Mouse (Mus musculus) left cerebral cortex, adult 2 months (tissue): ENCODE data around the gene Myh7b. TPM values are rescaled to one million over a fixed set of nuclear protein-coding genes. Genes with fewer than 3 reads are reported as not detected.

Experiments
- DNase-seq, 2 experiments: peaks; one replicate each; pipeline ENCODE4 v3.0.0; 2021 to 2022; ENCODE audit warnings: low spot score in 2 of 2, mixed read lengths in 1 of 2; ENCODE audit errors: extremely low spot score in 1 of 2
- H3K27ac ChIP-seq: fragments of 200-600 bp; 2 replicates; pipeline ENCODE4 v1.8.1; 2022
- H3K4me3 ChIP-seq: fragments of 200-600 bp; 2 replicates; pipeline ENCODE4 v1.8.1; 2022
- CTCF ChIP-seq: fragments of 200-600 bp; IDR thresholded peaks from 2 replicates; pipeline ENCODE4 v1.8.1; 2022; ENCODE audit warnings: antibody characterized with exemption, mild to moderate bottlenecking, moderate library complexity
- intact Hi-C: fragments of 180-260 bp; cut with DNase I; formaldehyde crosslinking; loops from one replicate; pipeline ENCODE4 v1.15.1; 2025
- total RNA-seq, 2 experiments: library from RNA; stranded (reverse); gene quantifications; 2 replicates each; pipeline ENCODE4 v1.2.3; 2021

Myh7b gene
- total RNA-seq, 2 experiments from 2014 or later: 7.1 to 10.9 TPM

DNA sequence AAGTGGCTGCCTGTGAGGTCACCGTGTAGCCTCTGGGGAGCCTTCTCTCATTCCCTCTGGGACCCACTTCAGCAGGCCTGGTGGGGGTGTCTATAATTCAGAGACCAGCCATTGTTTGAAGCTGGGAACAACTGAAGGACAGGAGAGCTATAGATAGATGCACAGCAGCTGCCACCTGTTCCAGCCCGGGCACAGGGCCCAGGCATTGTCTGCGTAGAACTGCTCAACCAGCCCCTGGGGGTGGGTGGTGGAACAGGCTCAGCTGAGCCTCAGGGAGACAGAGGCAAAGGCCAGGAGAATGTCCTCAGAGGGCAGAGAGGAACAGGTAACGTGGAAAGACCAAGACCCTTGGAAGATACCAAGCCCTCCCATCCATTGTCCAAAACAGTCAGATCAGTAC is 4.7 kb upstream of the Myh7b start:
- TF ChIP-seq CTCF: peak; percentile 30
- intact Hi-C loops: no loop called here
- no peak overlapping the region for H3K27ac ChIP-seq

DNA sequence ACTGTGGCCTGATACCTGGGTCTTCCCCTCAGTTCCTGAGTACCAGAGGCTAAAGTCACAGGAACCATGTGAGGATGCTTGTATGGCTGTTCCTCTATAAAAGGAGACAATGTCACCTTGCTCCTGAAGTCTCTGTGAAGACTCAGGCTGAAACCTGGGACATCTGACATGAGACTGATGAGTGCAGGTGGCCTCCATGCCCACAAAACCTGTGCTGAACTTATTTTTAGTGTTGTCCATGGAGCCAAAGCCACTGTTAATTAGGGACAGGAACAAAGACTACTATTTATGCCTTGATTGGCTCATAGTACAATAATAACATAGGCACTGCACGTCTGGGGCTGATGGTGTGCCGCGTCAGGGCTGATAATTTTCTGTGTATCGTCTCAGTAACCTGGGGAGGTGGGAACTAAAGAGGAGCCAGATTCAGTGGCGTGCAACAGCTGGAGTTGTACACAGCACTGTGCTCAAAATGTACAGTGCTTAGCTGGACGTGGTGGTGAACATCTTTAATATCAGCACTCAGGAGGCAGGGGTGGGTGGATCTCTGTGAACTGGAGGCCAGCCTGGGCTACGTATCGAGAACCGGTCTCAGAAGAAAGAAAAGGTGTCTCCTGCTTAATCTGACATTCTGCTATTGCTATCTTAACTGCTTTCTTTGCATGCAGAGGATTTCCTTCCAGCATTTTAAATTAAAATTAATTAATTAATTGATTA is 980 bp downstream of the Myh7b start:
- no peak for TF ChIP-seq CTCF
- no peak for DNase-seq
- H3K4me3 ChIP-seq: no peak overlapping the region
- intact Hi-C loops: no loop called here
- H3K27ac ChIP-seq: no peak overlapping the region

More for the DNA sequence above, 4.7 kb upstream of the Myh7b start:
- H3K4me3 ChIP-seq: no peak overlapping the region
- peak in 1 of 2 experiments; percentile 45 for DNase-seq

DNA sequence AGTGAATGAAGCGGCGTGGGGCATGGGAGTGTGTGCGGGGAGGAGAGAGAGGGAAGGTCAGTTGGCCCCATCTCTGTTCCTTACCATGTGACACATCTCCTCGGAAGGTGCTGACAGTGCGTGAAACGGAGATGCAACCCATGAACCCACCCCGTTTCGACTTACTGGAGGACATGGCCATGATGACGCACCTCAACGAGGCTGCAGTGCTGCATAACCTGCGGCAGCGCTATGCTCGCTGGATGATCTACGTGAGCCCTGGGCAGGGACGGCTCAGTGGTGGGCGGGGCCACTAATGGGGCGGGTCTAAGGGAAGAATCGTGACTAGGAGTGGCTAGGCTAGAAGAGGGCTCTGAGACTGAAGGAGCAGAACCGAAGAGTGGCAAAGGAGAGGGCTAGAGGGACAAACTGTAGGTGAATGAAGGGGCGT is 2.3 kb downstream of the Myh7b start:
- no peak overlapping the region; the same call in 1 of the 2 replicates for H3K27ac ChIP-seq
- H3K4me3 ChIP-seq: peak overlapping the region; percentile 41
- intact Hi-C loops: no loop called here
- TF ChIP-seq CTCF: no peak
- DNase-seq: peak; percentile 41 to 43

DNA sequence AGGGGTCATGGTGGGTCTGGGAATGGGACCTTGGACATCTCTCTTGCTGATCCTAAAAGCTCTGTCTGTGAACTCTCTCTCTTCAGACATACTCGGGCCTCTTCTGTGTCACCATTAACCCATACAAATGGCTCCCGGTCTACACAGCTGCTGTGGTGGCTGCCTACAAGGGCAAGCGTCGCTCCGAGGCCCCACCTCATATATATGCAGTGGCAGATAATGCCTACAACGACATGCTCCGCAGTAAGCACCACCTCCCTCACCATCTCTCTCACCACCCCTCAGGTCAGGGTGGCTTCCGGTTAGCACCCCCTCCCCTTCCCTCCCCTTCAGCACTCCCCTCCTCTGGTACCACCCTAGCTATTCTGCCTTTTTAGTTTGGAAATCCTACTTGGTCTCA is 2.9 kb downstream of the Myh7b start:
- no peak overlapping the region; the same call in 1 of the 2 replicates for H3K4me3 ChIP-seq
- peak overlapping the region; percentile 36; the same call in 1 of the 2 replicates for H3K27ac ChIP-seq
- no peak for DNase-seq
- TF ChIP-seq CTCF: no peak
- intact Hi-C loops: no loop called here

DNA sequence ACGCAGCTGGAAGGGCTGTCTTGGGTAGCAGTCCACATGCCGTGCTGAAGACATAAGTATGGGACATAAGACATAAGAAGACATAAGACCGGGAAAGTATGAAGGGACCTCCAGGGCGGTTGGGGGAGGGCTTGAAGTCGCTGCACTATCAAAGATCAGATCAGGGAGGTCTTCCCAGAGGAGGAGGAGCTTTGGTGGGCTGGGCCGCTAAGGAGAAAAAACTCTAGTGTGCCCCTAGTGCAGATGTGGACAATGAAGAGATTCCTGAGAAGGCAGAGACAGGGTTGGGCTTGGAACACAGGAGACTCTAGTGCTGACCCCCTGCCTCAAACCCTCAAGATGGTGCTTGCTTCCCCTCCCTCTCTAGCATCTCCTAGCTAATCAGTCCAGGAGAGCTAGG is 6.0 kb downstream of the Myh7b start:
- no peak overlapping the region for H3K27ac ChIP-seq
- no peak overlapping the region for H3K4me3 ChIP-seq
- no peak for DNase-seq
- intact Hi-C loops: no loop called here
- no peak for TF ChIP-seq CTCF

DNA sequence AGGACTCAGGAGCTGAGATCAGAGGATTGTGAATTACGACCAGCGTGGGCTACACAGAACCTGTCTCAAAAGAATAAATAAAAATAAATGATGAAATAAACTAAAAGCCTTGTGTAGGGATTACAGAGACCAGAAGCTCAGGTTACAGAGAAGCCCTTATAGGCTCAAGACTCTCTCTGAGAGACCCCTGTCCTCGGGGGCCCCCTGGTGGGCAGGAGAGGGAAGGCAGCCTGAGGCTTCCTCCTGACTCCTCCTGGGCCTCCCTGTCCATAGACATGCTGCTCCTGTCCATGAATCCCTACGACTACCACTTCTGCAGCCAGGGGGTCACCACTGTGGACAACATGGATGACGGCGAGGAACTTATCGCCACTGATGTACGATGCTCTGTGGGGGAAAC is 8.8 kb downstream of the Myh7b start:
- intact Hi-C loops: no loop called here
- DNase-seq: peak; percentile 84 to 92

DNA sequence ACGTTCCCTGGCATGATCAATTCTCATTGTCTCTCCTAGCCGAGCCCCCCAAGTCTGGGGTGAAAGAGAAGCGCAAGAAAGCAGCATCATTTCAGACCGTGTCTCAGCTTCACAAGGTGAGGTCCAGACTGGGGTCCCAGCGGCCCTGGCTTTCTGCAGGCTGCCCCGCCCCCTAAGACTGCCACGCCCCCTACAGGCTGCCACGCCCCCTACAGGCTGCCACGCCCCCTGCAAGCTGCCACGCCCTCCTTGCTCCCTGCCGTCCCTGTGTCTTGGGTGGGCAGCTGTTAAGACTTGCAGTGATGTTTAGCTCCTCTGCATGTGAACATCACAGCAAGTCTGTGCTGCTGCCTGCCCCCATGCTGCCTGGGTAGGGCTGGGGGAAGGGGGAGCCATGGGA is 11.6 kb downstream of the Myh7b start:
- DNase-seq: no peak

More for the DNA sequence above, 8.8 kb downstream of the Myh7b start:
- peak; percentile 97 for TF ChIP-seq CTCF
- Histone ChIP-seq H3K27ac (no peak overlapping the region), H3K4me3 (no peak overlapping the region)

DNA sequence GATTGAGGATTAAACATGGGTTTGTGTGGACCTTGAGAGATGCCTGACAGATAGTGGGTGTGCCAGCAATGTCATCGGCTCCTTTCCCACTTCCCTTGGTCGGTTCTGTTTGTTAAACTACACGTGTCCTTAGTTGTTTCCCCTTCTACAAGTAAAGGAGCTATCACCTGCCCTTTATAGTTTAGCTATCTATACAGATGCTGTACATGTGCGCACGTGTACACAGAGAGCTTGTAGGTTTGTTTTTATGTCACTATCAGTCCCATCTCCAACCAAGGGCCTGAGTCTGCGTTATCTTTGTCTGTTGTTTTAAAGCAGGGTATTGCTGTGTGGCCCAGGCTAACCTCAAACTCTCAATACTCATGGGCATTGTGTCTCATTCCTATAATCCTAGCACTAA is 13.0 kb downstream of the Myh7b start:
- intact Hi-C loops: no loop called here
- no peak for TF ChIP-seq CTCF
- no peak for DNase-seq
- no peak overlapping the region for H3K4me3 ChIP-seq
- no peak overlapping the region for H3K27ac ChIP-seq

More for the DNA sequence above, 11.6 kb downstream of the Myh7b start:
- Histone ChIP-seq H3K27ac (no peak overlapping the region), H3K4me3 (no peak overlapping the region)
- intact Hi-C loops: no loop called here
- no peak for TF ChIP-seq CTCF

DNA sequence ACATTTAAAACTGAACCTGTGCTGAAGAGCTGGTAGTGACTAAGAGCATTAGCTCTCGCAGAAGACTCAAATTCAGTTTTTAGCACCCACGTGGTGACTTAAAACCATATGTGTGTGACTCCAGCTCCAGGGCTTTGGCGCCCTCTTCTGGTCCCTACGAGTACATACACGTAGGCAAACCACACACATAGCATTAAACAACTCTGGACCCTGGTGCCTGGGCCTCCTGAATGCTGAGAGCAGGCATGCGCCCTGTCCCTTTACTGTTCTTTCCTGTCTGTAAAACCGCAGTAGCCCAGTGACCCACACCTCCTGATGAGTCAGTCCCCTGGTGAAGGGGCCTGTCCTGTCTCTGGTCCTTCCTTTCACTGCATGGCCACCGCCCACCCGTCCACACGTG is 13.7 kb downstream of the Myh7b start:
- no peak for DNase-seq

DNA sequence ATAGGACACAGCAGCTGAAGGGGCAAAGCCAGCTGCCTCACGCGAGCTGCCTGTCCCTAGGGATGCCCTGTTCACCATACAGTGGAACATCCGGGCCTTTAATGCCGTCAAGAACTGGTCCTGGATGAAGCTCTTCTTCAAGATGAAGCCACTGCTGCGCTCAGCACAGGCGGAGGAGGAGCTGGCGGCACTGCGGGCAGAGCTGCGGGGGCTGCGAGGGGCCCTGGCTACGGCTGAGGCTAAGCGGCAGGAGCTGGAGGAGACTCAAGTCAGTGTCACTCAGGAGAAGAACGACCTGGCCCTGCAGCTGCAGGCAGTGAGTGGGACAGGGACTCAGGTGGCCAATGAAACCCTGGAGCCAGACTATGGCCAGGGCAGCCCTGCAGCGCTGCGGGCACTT is 15.3 kb downstream of the Myh7b start:
- TF ChIP-seq CTCF: no peak
- intact Hi-C loops: loop anchor here (1.0 kb wide), 1 partner anchor 110 kb away; no protein-coding TSS in a partner anchor

More for the DNA sequence above, 13.7 kb downstream of the Myh7b start:
- no peak overlapping the region for H3K4me3 ChIP-seq
- H3K27ac ChIP-seq: no peak overlapping the region
- intact Hi-C loops: no loop called here
- peak; percentile 75 for TF ChIP-seq CTCF

DNA sequence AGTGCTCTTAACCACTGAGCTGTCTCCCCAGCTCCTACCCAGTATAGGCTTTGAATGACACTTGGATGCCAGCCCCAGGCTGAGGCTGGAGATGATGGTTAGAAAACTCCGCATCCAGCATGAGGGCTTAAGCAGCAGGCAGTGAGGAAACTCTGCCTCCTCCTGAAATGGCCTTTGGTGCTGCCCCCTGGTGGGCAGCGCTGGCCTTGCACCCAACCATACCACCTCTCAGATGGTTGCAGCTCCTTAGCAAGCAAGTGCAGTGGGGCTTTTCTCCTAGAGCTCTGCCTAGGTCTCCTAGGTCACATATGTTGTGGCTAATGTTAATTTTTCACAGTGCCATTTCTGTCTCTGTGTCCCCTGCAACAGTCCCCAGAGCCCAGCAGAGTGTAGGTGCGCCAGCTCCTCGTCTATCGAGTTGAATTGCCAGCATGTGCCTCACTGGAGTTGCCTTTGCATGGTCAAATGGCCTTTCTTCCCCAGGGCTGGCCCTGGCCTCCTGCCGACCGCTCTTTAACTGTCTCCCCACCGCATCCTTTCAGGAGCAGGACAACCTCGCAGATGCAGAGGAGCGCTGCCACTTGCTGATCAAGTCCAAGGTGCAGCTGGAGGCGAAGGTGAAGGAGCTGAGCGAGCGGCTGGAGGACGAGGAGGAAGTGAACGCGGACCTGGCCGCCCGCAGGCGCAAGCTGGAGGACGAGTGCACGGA is 16.2 kb downstream of the Myh7b start:
- peak; percentile 98 for TF ChIP-seq CTCF
- Histone ChIP-seq H3K4me3 (no peak overlapping the region), H3K27ac (no peak overlapping the region)
- DNase-seq: peak; percentile 72 to 73
- intact Hi-C loops: no loop called here

More for the DNA sequence above, 15.3 kb downstream of the Myh7b start:
- Histone ChIP-seq H3K27ac (no peak overlapping the region), H3K4me3 (no peak overlapping the region)
- no peak for DNase-seq

DNA sequence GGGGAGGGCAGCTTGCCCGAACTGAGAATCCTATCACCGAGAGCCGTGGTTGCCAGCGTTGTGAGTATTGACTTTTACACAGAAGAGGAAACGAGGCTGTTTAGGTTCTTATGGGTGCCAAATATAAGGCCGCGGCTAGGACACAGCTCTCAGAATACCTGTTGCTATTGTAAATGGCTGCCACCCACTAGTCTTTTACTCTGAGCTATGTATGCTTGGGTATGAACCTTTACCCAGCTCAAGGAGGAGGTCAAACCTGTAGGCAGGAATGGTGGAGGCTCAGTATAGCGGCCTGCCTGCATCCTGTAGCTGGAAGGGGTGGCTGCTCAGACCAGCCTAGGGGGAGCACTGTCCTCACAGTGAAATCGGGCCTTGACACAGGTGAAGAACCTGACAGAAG is 17.1 kb downstream of the Myh7b start:
- H3K27ac ChIP-seq: no peak overlapping the region
- intact Hi-C loops: no loop called here
- H3K4me3 ChIP-seq: no peak overlapping the region
- no peak for DNase-seq
- no peak for TF ChIP-seq CTCF
